Mouse (Mus musculus) left cerebral cortex, adult 11 months (tissue): Measurements from ENCODE around the gene St8sia1.

Experiments
- DNase-seq: peaks from one replicate; pipeline ENCODE4 v3.0.0; 2022; ENCODE audit warnings: low spot score

The St8sia1 gene

GRCm38 (mm10) chr6:142979665-142980660, 15.7 kb upstream of the St8sia1 start:
- DNase-seq = no peak

DNA sequence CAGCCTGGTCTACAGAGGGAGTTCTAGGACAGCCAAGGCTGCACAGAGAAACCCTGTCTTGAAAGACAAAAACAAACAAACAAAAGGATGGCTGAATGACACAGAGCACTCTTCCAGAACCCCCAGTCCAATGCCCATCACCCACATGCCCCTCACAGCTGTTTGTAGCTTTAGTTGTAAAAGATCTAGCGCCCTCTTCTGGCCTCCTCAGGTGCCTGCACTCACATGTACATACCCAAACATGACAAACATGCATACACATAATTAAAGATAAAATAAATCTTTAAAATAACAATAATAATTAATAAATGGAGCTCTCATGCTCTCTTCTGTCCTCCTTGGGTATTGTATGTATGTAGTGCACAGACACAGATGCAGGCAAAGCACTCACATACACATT, 13.0 kb upstream of the St8sia1 start:
- no peak for DNase-seq

DNA sequence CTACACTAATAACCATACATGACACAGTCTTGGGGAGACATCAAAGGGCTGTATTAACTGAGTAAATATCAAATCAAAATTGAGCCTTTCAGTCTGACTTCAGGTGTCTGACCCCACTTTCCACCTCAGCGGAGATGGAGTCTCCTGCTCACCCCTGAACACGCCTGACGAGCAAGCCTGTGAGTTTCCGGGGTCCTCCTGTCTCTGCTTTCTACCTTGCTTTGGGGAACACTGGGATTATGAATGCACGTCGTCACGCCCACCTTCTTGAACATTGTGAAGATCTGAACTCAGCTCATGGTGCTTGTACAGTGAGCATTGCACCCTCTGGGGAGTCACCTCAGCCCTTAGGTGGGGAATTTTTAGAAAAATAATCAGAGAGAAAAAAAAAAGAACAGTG, 9.0 kb upstream of the St8sia1 start:
- DNase-seq = no peak

DNA sequence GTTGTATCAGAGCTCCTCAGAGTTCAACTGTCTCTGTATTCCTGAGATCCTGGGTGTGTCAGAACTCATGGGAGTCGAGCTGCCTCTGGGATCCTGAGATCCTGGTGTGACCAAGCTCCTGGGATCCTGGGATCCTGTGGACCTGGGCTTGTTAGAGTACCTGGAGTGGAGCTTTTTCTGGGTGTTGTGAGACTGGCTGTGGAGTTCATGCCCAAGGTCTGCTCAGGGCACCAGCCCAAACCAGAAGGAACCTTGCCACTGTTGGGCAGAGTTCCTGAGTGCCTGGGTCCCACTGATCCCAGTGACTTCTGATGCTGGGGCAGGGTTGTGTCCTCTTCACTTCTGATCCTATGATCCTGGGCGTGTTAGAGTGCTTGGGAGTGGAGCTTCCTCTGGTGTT, 8.0 kb upstream of the St8sia1 start:
- no peak for DNase-seq

GRCm38 (mm10) chr6:142967407-142967806, 3.2 kb upstream of the St8sia1 start:
- no peak for DNase-seq

DNA sequence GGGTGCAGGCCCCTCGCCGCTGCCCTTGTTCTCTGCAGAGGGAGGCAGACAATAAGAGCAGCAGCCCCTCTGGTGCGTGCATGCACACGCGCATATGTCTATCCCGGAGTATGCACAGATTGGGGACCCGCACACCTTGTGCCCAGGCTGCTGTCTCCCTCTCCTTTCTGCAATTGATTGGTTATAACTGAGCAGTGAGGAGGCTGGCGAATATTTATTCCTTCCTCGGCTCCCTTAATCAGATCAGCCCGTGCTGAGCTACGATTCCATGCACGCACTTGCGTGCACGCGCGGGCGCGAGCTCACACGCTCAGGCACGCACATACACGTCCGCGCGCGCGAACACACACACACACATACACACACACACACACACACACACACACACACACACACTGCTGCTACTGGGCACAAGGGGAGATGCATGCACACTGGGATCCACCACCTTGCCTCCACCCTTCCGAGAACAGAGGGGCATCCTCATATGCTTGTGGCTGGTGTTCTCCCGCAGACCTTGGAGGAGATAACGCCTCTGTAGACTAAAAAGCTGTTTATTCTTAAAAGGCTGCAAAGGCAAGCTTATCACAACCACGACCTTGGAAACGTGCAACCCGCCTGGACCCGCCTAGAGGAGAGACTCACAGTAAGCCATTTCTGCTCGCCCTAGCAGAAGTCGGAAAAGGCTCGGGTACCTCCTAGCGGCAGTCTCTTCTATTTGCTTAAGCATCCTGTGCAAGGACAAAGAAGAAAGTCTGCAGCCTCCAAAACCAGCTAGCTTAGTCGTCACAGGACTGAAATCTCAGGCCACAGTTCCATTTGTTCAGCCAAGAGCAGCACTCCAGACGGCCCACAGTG, 506 bp upstream of the St8sia1 start:
- DNase-seq = peak; percentile 78

DNA sequence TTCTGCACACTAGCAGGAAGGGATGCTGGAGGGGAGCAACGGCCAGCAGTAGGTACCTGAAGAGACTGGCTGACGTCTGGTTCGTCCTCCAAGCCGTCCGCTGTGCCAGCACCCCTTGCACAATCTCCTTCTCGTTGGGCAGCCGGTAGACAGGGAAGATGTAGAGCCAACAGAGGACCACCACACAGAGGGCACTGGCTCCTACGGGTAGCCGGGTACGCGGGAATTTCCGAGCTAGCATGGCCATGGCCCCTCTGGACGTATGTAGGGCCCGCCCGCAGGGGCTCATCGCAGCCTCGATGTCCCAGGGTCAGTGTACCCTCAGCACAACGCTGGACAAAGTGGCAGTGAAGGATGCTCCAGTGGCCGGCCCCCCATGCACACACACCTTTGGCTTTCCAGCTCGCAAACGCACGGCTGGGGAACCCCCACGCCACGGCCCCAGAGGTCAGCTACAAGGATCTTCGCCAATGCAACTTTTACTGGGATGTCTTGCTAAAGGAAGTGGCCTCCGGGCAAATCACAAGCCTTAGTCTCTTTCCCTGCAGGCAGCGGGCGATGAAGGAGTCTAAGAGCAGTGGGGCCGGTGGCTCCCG, 674 bp downstream of the St8sia1 start:
- DNase-seq = no peak

DNA sequence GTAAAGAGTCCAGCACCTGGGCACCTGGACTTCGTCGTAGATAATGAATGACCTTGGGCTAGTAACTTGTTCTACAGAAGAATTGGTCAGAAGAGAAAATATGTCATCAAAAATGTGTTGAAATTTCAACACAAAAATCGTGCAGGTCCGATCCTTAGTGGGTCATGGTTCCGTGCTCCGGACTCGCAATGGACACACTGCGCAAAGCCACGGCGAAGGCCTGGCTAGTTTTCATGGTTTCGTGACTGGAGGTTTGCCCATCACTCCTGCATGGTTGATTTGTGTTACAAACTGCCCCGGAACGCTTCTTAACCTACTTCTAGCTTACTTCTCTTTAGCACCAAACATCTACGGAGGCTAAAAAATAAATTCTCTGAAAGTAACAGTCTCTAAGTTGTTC, 1.4 kb downstream of the St8sia1 start:
- DNase-seq = no peak

DNA sequence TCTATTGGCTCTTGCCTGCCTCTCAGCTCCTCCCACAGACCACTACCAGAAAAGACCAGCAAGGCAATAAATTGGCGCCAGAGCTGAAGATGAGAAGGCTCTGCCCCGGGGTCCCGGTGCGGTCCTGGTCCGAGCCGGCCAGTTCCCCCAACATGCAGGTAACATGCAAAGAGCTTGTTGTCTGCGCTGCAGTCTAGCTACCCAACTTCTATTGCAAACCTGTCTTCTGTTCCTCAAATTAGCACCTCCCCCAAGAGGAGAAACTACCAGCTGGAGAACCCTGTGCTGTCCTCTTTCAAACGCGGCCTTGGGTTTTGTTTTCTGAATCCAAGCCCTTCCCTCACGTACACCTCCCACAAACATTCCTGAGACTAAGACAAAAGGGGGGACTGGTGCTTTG, 1.8 kb downstream of the St8sia1 start:
- no peak for DNase-seq

- DNase-seq = no peak
Measured at GRCm38 (mm10) chr6:142961721-142962455, 2.4 kb downstream of the St8sia1 start.

- no peak for DNase-seq
Measured at GRCm38 (mm10) chr6:142956556-142956955, 7.7 kb downstream of the St8sia1 start.

DNA sequence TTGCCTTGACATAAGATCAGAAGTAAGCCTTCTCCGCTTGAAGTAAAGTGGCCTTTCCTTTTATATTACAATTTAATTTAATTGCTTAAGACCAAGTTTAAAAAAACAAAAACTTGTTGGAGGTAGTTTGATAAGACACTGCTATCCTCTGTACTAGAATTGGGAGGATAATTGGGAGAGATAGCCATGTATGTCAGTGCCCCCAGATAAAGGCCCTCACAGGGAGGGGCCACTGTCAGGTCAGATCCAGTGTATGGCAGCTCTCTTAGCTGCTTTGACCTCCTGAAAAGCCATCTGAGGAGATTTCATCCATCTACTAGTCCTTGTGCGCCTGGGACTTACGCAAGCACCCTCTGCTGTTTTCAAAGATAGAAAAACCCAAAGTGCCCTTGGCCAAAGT, 9.0 kb downstream of the St8sia1 start:
- no peak for DNase-seq

DNA sequence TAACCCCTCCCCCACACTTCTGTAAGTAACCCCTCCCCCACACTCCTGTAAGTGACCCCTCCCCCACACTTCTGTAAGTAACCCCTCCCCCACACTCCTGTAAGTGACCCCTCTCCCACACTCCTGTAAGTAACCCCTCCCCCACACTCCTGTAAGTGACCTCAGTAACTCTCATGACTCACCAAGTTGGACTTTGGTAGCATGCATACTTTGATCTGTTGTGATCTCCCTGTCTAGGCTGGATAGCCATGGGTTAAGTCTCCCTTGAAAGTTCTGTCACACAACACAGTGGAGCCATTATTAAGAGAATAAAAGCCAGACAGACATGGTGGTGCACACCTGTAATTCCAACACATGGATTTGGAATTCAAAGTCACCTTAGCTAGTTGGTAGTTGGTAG, 11.1 kb downstream of the St8sia1 start:
- no peak for DNase-seq

DNA sequence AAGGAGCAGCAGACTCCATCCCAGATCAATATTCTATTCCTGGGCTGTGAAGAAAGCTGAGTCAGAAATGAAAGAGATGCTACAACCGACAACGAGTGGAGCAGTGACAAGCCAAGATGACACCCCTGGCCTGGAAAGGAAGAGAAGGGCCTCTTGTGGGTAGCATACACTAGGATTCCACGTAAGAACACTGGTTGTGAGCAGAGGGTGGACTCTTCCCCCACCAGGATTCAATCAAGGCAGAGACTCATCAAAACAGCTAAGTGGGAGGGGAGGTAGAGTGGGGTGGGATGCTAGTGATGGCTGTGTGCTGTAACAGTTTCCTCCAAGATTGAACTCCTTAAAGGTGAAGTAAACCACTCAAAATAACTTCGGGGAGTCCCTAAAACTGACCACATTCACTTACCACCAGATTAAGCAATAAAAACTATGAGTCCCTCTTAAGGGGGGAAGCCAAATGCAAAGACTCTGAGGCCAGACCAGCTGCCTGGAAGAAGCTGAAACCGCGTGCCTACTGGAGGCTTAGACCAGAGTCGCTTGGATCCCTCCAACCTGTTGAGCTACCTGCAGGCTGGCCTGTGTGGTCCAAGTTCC, 11.8 kb downstream of the St8sia1 start:
- no peak for DNase-seq

- DNase-seq = no peak
Measured at GRCm38 (mm10) chr6:142951564-142952308, 12.5 kb downstream of the St8sia1 start.

DNA sequence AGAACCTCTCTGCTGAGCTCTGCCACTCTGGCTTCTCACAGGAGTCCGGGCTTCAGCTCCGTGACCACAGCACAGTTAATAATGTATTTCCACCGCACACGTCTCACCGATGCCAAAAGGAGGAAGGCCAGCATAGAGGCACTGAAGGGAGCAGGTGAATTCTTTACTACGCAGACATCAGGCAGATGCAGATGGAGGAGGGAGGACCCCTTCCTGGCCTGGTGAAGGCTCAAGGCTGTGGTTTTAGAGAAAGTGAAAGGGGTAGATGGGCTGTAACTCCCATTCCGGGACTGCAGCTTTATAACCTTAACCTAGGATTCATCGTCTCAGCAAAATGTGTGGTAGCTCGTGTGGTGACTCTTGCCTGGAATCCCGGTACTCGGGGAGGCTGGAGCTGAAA, 13.9 kb downstream of the St8sia1 start:
- no peak for DNase-seq

GRCm38 (mm10) chr6:142948955-142949357, 15.3 kb downstream of the St8sia1 start:
- peak; percentile 46 for DNase-seq

DNA sequence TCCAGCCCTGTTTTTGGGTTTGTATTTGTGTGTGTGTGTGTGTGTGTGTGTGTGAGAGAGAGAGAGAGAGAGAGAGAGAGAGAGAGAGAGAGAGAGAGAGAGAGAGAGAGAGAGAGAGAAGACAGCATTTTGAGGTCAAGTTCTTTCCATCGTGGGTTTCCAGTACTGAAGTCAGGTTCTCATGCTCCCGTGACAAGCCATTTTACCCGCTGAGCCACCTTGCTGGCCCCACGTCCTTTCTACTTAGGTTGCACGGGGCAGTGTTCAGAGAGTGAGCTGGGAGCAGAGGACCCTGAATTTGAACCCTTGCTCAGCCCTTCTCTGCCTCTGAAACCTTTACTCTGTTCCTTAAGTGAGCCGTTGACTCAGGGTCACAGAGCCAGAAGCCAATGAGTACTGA, 17.2 kb downstream of the St8sia1 start:
- DNase-seq = no peak

GRCm38 (mm10) chr6:142946069-142946871, 18.0 kb downstream of the St8sia1 start:
- no peak for DNase-seq

- DNase-seq = no peak
Measured at GRCm38 (mm10) chr6:142945461-142945860, 18.8 kb downstream of the St8sia1 start.
